Mouse (Mus musculus): ENCODE results near the gene Ren1. TPM values are rescaled to one million over a fixed set of nuclear protein-coding genes. Genes with fewer than 3 reads are reported as not detected.

The Ren1 gene
- not detected for polyA plus RNA-seq (2017; shearing (Covaris generic))

DNA sequence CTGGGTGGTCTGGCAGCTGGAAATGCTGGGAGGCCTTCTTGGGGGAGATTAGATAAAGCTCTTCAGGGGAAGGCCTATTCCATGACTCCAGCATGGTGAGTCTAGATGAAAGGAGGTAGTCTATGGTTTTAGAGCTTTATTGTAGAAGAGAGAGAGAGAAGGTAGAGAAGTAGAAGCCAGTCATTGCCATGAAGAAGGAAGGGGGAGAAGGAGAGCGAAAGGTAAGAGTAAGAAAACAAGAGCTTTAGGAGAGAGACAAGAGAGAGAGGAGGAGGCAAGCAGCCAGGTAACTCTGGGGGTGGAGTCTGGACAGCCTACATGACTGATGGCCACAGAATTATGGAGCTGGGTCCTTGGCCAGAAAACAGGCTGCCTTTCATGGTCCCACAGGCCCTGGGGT is at the start of gene Ren1:
Ren1 (plus strand) TSS at position 301 of the 400 bp plus-strand sequence.

DNA sequence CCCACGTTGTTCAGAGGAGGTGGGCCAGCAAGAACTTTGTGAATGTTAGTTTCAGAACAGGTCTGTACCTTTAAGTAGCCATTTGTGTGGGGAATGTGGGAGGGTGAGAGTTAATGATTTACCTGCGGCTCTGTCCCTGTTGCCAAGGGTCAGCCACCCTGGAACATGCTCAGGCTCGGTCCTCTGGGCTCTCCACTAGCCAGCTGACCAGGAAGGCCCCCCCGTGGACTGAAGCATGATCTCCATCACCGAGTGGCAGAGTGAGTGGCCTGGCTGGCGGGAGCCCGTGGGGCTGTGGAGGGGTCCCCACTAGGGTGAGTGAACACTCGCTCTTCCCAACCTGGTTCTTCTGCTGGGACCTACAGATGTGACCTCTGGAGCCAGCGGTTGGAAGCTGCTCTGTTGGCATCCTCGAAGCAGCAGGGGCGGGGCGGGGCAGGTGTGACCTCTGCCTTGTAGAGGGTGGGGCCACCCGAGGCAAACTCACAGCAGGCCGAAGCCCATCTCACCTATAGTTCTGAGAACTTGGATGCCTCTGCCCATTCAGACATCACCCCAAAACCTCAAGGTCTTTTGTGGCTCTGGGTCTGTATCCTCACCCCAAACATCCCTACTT is 40.5 kb upstream of the Ren1 start, which contains the start of gene Golt1a:
Golt1a (plus strand) TSS at position 149 of the 616 bp plus-strand sequence.

DNA sequence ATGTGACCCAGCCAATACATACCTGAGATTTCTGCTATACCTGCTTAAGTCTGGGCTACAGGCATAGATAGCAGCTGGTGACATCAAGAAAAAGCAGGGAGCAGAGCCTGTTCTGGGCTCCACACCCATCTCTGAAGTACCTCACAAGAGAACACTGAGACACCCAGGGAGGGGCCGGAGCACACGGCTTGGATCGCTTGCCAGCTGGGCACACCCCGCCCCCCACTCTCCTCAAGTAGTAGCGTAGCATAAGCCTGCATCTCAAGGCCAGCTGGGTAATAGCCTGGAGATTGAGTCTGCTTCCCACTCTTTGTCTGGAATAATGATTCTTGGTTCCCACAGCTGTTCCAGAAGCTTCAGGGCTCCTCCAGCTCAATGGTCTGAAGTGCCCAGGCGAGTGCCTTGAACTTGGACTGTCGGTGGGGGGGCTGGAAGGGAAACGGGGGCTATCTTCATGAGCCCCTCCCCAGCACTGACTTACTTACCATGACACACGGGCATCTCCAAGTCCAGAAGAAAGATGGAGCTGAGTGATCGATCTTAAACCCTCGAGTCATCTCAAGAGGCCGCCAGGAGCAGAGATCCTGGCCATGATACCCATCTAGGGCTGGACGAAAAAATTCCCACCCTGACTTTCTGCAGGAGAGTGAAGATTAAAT is 28.9 kb upstream of the Ren1 start, which contains the start of gene Kiss1:
Kiss1 (plus strand) TSS at position 609 of the 659 bp plus-strand sequence.

DNA sequence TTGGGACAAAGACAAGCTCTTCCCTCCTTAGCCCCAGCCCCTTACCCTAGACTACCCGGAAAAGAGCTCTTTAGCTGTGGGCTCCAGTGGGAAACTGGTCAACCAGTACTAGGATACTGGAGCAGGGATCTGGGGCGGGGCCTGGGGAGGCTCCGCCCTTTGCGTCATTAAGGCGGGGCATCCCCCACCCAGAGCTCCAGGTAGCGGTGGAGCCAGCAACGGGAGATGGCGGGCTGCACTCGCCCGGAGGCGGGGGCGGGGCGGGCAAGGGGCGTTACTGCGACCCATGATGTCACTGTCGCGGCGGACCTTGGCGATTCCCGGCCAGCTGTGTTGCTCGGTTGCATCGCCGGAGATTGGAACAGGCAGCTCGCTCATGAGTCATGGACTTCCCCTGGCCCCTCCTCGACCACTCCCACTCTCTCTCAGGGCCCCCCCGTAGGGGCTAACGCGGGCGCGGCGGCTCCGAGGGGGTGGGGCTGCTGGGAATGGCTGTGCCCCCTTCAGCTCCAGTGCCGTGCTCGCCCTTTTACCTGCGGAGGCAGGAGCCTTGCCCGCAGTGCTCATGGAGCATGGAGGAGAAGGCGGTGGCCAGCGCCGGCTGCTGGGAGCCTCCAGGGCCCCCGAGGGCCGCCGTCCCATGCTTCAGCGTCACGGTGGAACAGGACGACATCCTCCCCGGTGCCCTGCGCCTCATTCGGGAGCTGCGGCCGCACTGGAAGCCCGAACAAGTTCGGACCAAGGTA is 13.1 kb downstream of the Ren1 start, which contains the start of gene Etnk2:
Etnk2 (plus strand) TSS at position 297 of the 746 bp plus-strand sequence.

Other genes starting within 250 kb of the Ren1 start
- gene Ppp1r15b, start 219.4 kb upstream of the Ren1 start, polyA plus RNA-seq (2017; shearing (Covaris generic)), result 44.3 TPM
- gene Plekha6, start 186.3 kb upstream of the Ren1 start, polyA plus RNA-seq (2017; shearing (Covaris generic)), result 0.51 TPM
- not detected for gene Golt1a, start 40.7 kb upstream of the Ren1 start, polyA plus RNA-seq (2017; shearing (Covaris generic))
- gene Kiss1, start 28.6 kb upstream of the Ren1 start, polyA plus RNA-seq (2017; shearing (Covaris generic)), result not detected
- gene Etnk2, start 13.1 kb downstream of the Ren1 start, polyA plus RNA-seq (2017; shearing (Covaris generic)), result not detected
- gene Sox13, start 73.9 kb downstream of the Ren1 start, polyA plus RNA-seq (2017; shearing (Covaris generic)), result 0.10 TPM

All from CD4-positive, CD25-positive, alpha-beta regulatory T cell (primary cell).